Mouse (Mus musculus) forebrain, embryonic 16.5 days (tissue): ENCODE measurements around the gene Pitpnm1. TPM values are rescaled to one million over a fixed set of nuclear protein-coding genes. Genes with fewer than 3 reads are reported as not detected.

ENCODE experiments used
- ATAC-seq: fragments of 200-750 bp; cut with Nextera tagmentation; 2 replicates; pipeline ENCODE4 v1.8.0; 2017; ENCODE audit warnings: mild to moderate bottlenecking, moderate library complexity
- H3K27ac ChIP-seq: fragments of 300-500 bp; sonication (generic); 2 replicates; pipeline ENCODE4 v1.5.1; 2014; ENCODE audit warnings: low read length, control low read depth
- H3K27me3 ChIP-seq: fragments of 300-500 bp; sonication (generic); replicated peaks from 2 replicates; pipeline ENCODE4 v1.6.1; 2014; ENCODE audit warnings: low read length; ENCODE audit not compliant: control insufficient read depth, insufficient read depth
- H3K36me3 ChIP-seq: fragments of 300-500 bp; sonication (generic); 2 replicates; pipeline ENCODE4 v1.6.1; 2014; ENCODE audit not compliant: control insufficient read depth, insufficient read depth
- H3K4me1 ChIP-seq: fragments of 300-500 bp; sonication (generic); replicated peaks from 2 replicates; pipeline ENCODE4 v1.6.1; 2014; ENCODE audit warnings: low read length; ENCODE audit not compliant: control insufficient read depth, insufficient read depth
- H3K4me2 ChIP-seq: fragments of 300-500 bp; sonication (generic); 2 replicates; pipeline ENCODE4 v1.6.1; 2014; ENCODE audit warnings: mild to moderate bottlenecking, low read length, control low read depth
- H3K4me3 ChIP-seq: fragments of 300-500 bp; sonication (generic); replicated peaks from 2 replicates; pipeline ENCODE4 v1.5.1; 2014; ENCODE audit warnings: mild to moderate bottlenecking, low read length, control low read depth
- H3K9ac ChIP-seq: fragments of 300-500 bp; sonication (generic); replicated peaks from 2 replicates; pipeline ENCODE4 v1.6.1; 2014; ENCODE audit warnings: low read depth, low read length, control low read depth
- H3K9me3 ChIP-seq: fragments of 300-500 bp; sonication (generic); 2 replicates; pipeline ENCODE4 v1.6.1; 2016; ENCODE audit warnings: low read length; ENCODE audit not compliant: control insufficient read depth
- WGBS: fragments of 180-500 bp; shearing (Covaris S2); extraction: QIAGEN DNeasy Blood & Tissue Kit; methylation state at CpG from one replicate; pipeline ENCODE4 v1.1.7; 2014; 5-methylcytosine and 5-hydroxymethylcytosine counted together
- polyA plus RNA-seq: library from polyadenylated mRNA; unstranded; fragments of >200 nt; fragmentation: Nextera tagmentation; extraction: Ambion mirVana; gene quantifications from 2 replicates; pipeline ENCODE4 v1.2.1, GENCODE M21; 2015

Pitpnm1 gene
- polyA plus RNA-seq, 1 experiment from 2014 or later = 75.5 TPM

GRCm38 (mm10) chr19:4159049-4159448 lies 59.3 kb downstream of the Pitpnm1 start:
- ATAC-seq = no peak
- Histone ChIP-seq H3K4me3 (no peak overlapping the region), H3K4me2 (no peak overlapping the region), H3K9me3 (no peaks in the 10 kb centered on the region), H3K27ac (no peak overlapping the region), H3K36me3 (peaks cover 18% of the 10 kb centered on the region), H3K27me3 (no peaks in the 10 kb centered on the region), H3K9ac (no peak overlapping the region), H3K4me1 (peaks cover 15% of the 10 kb centered on the region)
- 96% methylated on average over 8 of the region's 8 CpGs for WGBS

GRCm38 (mm10) chr19:4162646-4163542 lies 63.1 kb downstream of the Pitpnm1 start, which contains the start of gene Rps6kb2:
Gene Rps6kb2, minus strand, starts transcription at chr19:4163354.
- Histone ChIP-seq H3K4me3 (peak within 1 kb of the TSS; percentile 66), H3K27ac (peak within 1 kb of the TSS; percentile 77), H3K4me2 (peak within 1 kb of the TSS; percentile 63), H3K9me3 (no peaks in the 10 kb centered on the region), H3K36me3 (peaks cover 14% of the 10 kb centered on the region), H3K9ac (peak within 1 kb of the TSS; percentile 72), H3K27me3 (no peaks in the 10 kb centered on the region), H3K4me1 (peaks cover 15% of the 10 kb centered on the region)
- ATAC-seq = peak; percentile 93
- 6% methylated on average over 42 of the region's 42 CpGs for WGBS

- Histone ChIP-seq H3K4me3 (peak overlapping the region; percentile 66), H3K4me2 (peak overlapping the region; percentile 59), H3K27ac (peak overlapping the region; percentile 77), H3K9me3 (no peaks in the 10 kb centered on the region), H3K9ac (peak overlapping the region; percentile 56), H3K36me3 (peaks cover 10% of the 10 kb centered on the region), H3K27me3 (no peaks in the 10 kb centered on the region), H3K4me1 (peaks cover 15% of the 10 kb centered on the region)
- 30% methylated on average over 4 of the region's 4 CpGs for WGBS
- peak; percentile 30; the same call in 1 of the 2 replicates for ATAC-seq
These were observed 63.7 kb downstream of the Pitpnm1 start for GRCm38 (mm10) chr19:4163543-4163887.

Other genes starting within 250 kb of the Pitpnm1 start
- gene Chka, start 248.2 kb upstream of the Pitpnm1 start, polyA plus RNA-seq = 57.5 and 66.7 TPM in 2 replicates
- 9.0 and 11.2 TPM in 2 replicates for gene Tcirg1, start 192.9 kb upstream of the Pitpnm1 start, polyA plus RNA-seq
- 186 and 207 TPM in 2 replicates for gene Ndufs8, start 187.2 kb upstream of the Pitpnm1 start, polyA plus RNA-seq
- gene Aldh3b1, start 170.2 kb upstream of the Pitpnm1 start, polyA plus RNA-seq = 1.2 and 1.4 TPM in 2 replicates
- gene Unc93b1, start 164.8 kb upstream of the Pitpnm1 start, polyA plus RNA-seq = 7.7 TPM in 2 replicates
- not detected in 2 replicates for gene Aldh3b3, start 141.4 kb upstream of the Pitpnm1 start, polyA plus RNA-seq
- gene Aldh3b2, start 127.7 kb upstream of the Pitpnm1 start, polyA plus RNA-seq = 0.30 and 1.1 TPM in 2 replicates
- gene Acy3, start 113.4 kb upstream of the Pitpnm1 start, polyA plus RNA-seq = 1.5 and 1.7 TPM in 2 replicates
- gene Tbx10, start 107.2 kb upstream of the Pitpnm1 start, polyA plus RNA-seq = not detected in 2 replicates
- 34.0 and 42.1 TPM in 2 replicates for gene Nudt8, start 99.4 kb upstream of the Pitpnm1 start, polyA plus RNA-seq
- gene Gm49405, start 99.4 kb upstream of the Pitpnm1 start, polyA plus RNA-seq = 6.6 and 9.6 TPM in 2 replicates
- 8.8 and 13.2 TPM in 2 replicates for gene Doc2g, start 96.7 kb upstream of the Pitpnm1 start, polyA plus RNA-seq
- gene Ndufv1, start 87.2 kb upstream of the Pitpnm1 start, polyA plus RNA-seq = 221 and 239 TPM in 2 replicates
- 402 and 460 TPM in 2 replicates for gene Gstp1, start 62.0 kb upstream of the Pitpnm1 start, polyA plus RNA-seq
- gene Gstp2, start 54.0 kb upstream of the Pitpnm1 start, polyA plus RNA-seq = 1.1 and 4.1 TPM in 2 replicates
- gene Gstp3, start 40.4 kb upstream of the Pitpnm1 start, polyA plus RNA-seq = not detected in 2 replicates
- not detected in 2 replicates for gene Cabp2, start 18.4 kb upstream of the Pitpnm1 start, polyA plus RNA-seq
- 76.6 and 80.3 TPM in 2 replicates for gene Cdk2ap2, start 2.8 kb upstream of the Pitpnm1 start, polyA plus RNA-seq
- 91.4 and 91.6 TPM in 2 replicates for gene Aip, start 25.9 kb downstream of the Pitpnm1 start, polyA plus RNA-seq
- gene Gpr152, start 39.8 kb downstream of the Pitpnm1 start, polyA plus RNA-seq = not detected in 2 replicates
- 0.22 TPM in 1 of 2 replicates, not detected in the other for gene Cabp4, start 44.0 kb downstream of the Pitpnm1 start, polyA plus RNA-seq
- gene Coro1b, start 48.6 kb downstream of the Pitpnm1 start, polyA plus RNA-seq = 143 and 145 TPM in 2 replicates
- gene Ptprcap, start 53.6 kb downstream of the Pitpnm1 start, polyA plus RNA-seq = 0.39 TPM in 1 of 2 replicates, not detected in the other
- 52.6 and 59.8 TPM in 2 replicates for gene Rps6kb2, start 63.4 kb downstream of the Pitpnm1 start, polyA plus RNA-seq
- gene Carns1, start 75.5 kb downstream of the Pitpnm1 start, polyA plus RNA-seq = 2.8 and 4.1 TPM in 2 replicates
- 0.29 and 0.42 TPM in 2 replicates for gene Tbc1d10c, start 91.3 kb downstream of the Pitpnm1 start, polyA plus RNA-seq
- 551 and 574 TPM in 2 replicates for gene Ppp1ca, start 92.1 kb downstream of the Pitpnm1 start, polyA plus RNA-seq
- gene Rad9a, start 101.7 kb downstream of the Pitpnm1 start, polyA plus RNA-seq = 22.6 and 26.1 TPM in 2 replicates
- 0.40 and 0.49 TPM in 2 replicates for gene Clcf1, start 114.2 kb downstream of the Pitpnm1 start, polyA plus RNA-seq
- not detected in 2 replicates for gene AC109138.7, start 114.4 kb downstream of the Pitpnm1 start, polyA plus RNA-seq
- 19.6 and 21.9 TPM in 2 replicates for gene Pold4, start 131.9 kb downstream of the Pitpnm1 start, polyA plus RNA-seq
- gene Ssh3, start 169.2 kb downstream of the Pitpnm1 start, polyA plus RNA-seq = 7.2 and 11.8 TPM in 2 replicates
- gene Ankrd13d, start 183.1 kb downstream of the Pitpnm1 start, polyA plus RNA-seq = 24.0 and 38.6 TPM in 2 replicates
- 20.6 and 28.1 TPM in 2 replicates for gene Grk2, start 206.2 kb downstream of the Pitpnm1 start, polyA plus RNA-seq